Mouse (Mus musculus) effector memory CD4-positive, alpha-beta T cell, adult 7 months (primary cell): ENCODE data around the gene Strada. TPM values are rescaled to one million over a fixed set of nuclear protein-coding genes. Genes with fewer than 3 reads are reported as not detected.

Experiments used
- polyA plus RNA-seq: library from polyadenylated mRNA; unstranded; fragments of 100-300 nt; shearing (Covaris generic); gene quantifications from one replicate; pipeline ENCODE4 v1.2.1, GENCODE M21; 2017

Strada gene
- polyA plus RNA-seq = 29.8 TPM

GRCm38 (mm10) chr11:106202123-106202465 is at the start of gene Strada:
TSS of gene Strada (minus strand) at chr11:106202168.

GRCm38 (mm10) chr11:106216730-106217490 is 14.9 kb upstream of the Strada start, which contains the start of gene Ddx42:
TSS of gene Ddx42 (plus strand) at chr11:106216926.

GRCm38 (mm10) chr11:106215927-106216729 is 14.2 kb upstream of the Strada start, which contains the start of gene Ccdc47:
TSS of gene Ccdc47 (minus strand) at chr11:106216344.

GRCm38 (mm10) chr11:106160841-106161721 is 40.9 kb downstream of the Strada start, which contains the start of the genes Gm10840 and Limd2:
TSS of gene Gm10840 (plus strand) at chr11:106160850.
TSS of gene Limd2 (minus strand) at chr11:106160860.

Other genes starting within 250 kb of the Strada start
- gene Cyb561, start 248.8 kb downstream of the Strada start, polyA plus RNA-seq = 2.3 TPM
- gene Ace, start 234.2 kb downstream of the Strada start, polyA plus RNA-seq = not detected
- not detected for gene Ace3, start 207.5 kb downstream of the Strada start, polyA plus RNA-seq
- gene Kcnh6, start 194.0 kb downstream of the Strada start, polyA plus RNA-seq = not detected
- 77.0 TPM for gene Dcaf7, start 165.3 kb downstream of the Strada start, polyA plus RNA-seq
- gene Taco1, start 136.1 kb downstream of the Strada start, polyA plus RNA-seq = 4.9 TPM
- gene Map3k3, start 117.6 kb downstream of the Strada start, polyA plus RNA-seq = 98.7 TPM
- not detected for gene Gm10840, start 41.3 kb downstream of the Strada start, polyA plus RNA-seq
- 1,126 TPM for gene Limd2, start 41.3 kb downstream of the Strada start, polyA plus RNA-seq
- 51.3 TPM for gene Ccdc47, start 14.2 kb upstream of the Strada start, polyA plus RNA-seq
- gene Ddx42, start 14.8 kb upstream of the Strada start, polyA plus RNA-seq = 119 TPM
- gene Ftsj3, start 53.9 kb upstream of the Strada start, polyA plus RNA-seq = 79.2 TPM
- 134 TPM for gene Psmc5, start 54.0 kb upstream of the Strada start, polyA plus RNA-seq
- 119 TPM for gene Smarcd2, start 70.8 kb upstream of the Strada start, polyA plus RNA-seq
- gene Tcam1, start 74.5 kb upstream of the Strada start, polyA plus RNA-seq = 0.35 TPM
- not detected for gene Gh, start 99.7 kb upstream of the Strada start, polyA plus RNA-seq
- 0.44 TPM for gene Cd79b, start 112.6 kb upstream of the Strada start, polyA plus RNA-seq
- 0.06 TPM for gene Scn4a, start 151.1 kb upstream of the Strada start, polyA plus RNA-seq
- gene Prr29, start 163.3 kb upstream of the Strada start, polyA plus RNA-seq = not detected
- gene Icam2, start 185.9 kb upstream of the Strada start, polyA plus RNA-seq = 88.7 TPM